Mouse (Mus musculus) lung, adult 2 months (tissue): ENCODE data around the gene Prkg1.

ENCODE experiments used
- CTCF ChIP-seq: fragments of 200-500 bp; IDR thresholded peaks from 2 replicates; pipeline ENCODE4 v1.5.1; 2011; ENCODE audit warnings: mild to moderate bottlenecking, low read length, control low read depth; ENCODE audit not compliant: insufficient read depth
- POLR2A ChIP-seq: fragments of 200-500 bp; IDR thresholded peaks from 2 replicates; pipeline ENCODE4 v1.6.1; 2011; ENCODE audit warnings: low read depth, mild to moderate bottlenecking, control low read depth, low read length, borderline replicate concordance; ENCODE audit errors: extremely low read depth

DNA sequence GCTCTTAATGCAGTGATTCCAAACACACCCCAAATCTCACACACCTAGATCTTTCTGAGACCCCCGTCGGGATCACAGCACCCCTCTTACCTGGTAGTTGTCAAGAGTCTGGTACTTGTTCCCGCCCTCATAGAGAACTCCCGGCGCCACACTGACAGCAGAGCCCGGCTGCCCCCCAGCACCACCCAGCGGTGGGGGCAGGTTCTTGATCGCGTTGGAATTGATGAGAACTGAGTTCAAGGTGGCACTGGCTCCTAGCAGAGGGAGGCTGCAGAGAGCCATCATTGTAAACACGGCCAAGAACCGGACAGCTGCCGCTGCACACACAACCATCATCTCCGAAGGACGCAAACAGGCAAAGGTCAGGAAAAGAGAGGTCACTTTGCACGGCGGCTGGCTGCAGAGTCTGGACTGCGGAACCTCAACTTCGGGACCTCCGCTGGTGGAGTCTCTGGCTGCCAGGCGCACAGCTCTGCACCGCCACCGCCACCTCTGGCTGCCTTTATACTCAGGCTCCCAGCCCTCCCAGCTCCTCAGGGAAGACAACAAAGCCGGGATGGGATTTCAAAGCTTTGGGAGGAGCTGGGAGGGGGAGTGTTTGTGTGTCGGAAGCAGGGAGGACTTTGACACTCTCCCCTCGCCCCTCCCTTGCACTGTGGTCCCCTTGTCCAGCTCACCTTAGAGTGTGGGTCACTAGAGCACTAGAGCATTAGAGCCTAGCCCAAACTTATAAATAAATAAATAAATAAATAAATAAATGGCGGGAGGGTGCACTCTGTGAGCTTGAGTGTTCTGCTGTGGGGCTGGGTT is 1215.6 kb downstream of the Prkg1 start, which contains the start of gene Dkk1:
- TF ChIP-seq CTCF = no peak
- no peak for TF ChIP-seq POLR2A
